Mouse (Mus musculus): ENCODE measurements around the gene Ntm.

DNA sequence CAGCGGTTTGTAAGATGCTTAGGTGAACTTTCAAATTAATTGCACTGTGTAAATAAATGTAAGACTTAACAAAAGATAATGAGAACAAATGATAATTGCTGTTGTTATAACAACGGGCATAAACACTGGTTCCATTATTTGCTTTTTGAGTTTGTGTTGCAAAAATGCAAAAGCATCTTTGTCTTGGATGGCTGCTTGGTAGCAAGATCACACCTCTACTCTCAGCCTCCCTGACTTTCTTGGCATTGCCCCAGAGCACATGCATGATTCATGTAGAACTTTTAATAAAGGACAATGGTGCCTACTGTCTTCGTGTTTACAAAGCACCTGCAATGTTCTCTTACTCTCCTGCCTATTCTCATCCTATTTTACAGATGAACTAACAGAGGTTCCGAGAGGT is 875.3 kb downstream of the Ntm start:
- TF ChIP-seq CTCF (IDR thresholded peaks at IDR 0.05) (no peak), POLR2A (IDR thresholded peaks at IDR 0.05; ENCODE audit: insufficient read depth, low read depth, low read length) (no peak)

Measured in heart, adult 2 months (tissue).